Mouse (Mus musculus) hindbrain, embryonic 11.5 days (tissue): ENCODE measurements at regions not wholly inside any gene's neighbourhood (a gene's known extent, or its start where the extent isn't known, plus 50 kb on each side); places are given as distances from the start of the nearest gene placed in this dataset.

Experiments used
- ATAC-seq: fragments of 200-750 bp; cut with Nextera tagmentation; 2 replicates; pipeline ENCODE4 v1.8.0; 2017; ENCODE audit warnings: mild to moderate bottlenecking, moderate TSS enrichment, moderate library complexity; ENCODE audit not compliant: low FRiP score
- DNase-seq: peaks from one replicate; pipeline ENCODE4 v3.0.0-alpha.2; 2015; ENCODE audit warnings: low spot score
- H3K27ac ChIP-seq: fragments of 300-500 bp; sonication (generic); 2 replicates; pipeline ENCODE4 v1.5.1; 2014; ENCODE audit warnings: mild to moderate bottlenecking, low read depth, low read length
- H3K27me3 ChIP-seq: fragments of 300-500 bp; sonication (generic); 2 replicates; pipeline ENCODE4 v1.6.1; 2014; ENCODE audit warnings: mild to moderate bottlenecking, low read length, moderate library complexity, mixed read lengths; ENCODE audit not compliant: control insufficient read depth, insufficient read depth
- H3K36me3 ChIP-seq: fragments of 300-500 bp; sonication (generic); 2 replicates; pipeline ENCODE4 v1.6.1; 2014; ENCODE audit warnings: mild to moderate bottlenecking, low read length, moderate library complexity, mixed read lengths; ENCODE audit not compliant: control insufficient read depth, insufficient read depth
- H3K4me1 ChIP-seq: fragments of 300-500 bp; sonication (generic); replicated peaks from 2 replicates; pipeline ENCODE4 v1.6.1; 2014; ENCODE audit warnings: low read length, mixed read lengths; ENCODE audit not compliant: control insufficient read depth, insufficient read depth
- H3K4me2 ChIP-seq: fragments of 300-500 bp; sonication (generic); replicated peaks from 2 replicates; pipeline ENCODE4 v1.6.1; 2014; ENCODE audit warnings: mild to moderate bottlenecking, low read depth, low read length
- H3K4me3 ChIP-seq: fragments of 300-500 bp; sonication (generic); 2 replicates; pipeline ENCODE4 v1.5.1; 2014; ENCODE audit warnings: low read depth, low read length
- H3K9ac ChIP-seq: fragments of 300-500 bp; sonication (generic); 2 replicates; pipeline ENCODE4 v1.6.1; 2014; ENCODE audit warnings: low read depth, low read length
- H3K9me3 ChIP-seq: fragments of 300-500 bp; sonication (generic); 2 replicates; pipeline ENCODE4 v1.6.1; 2016; ENCODE audit warnings: low read length; ENCODE audit not compliant: control insufficient read depth
- WGBS: fragments of 180-500 bp; shearing (Covaris S2); extraction: QIAGEN DNeasy Blood & Tissue Kit; methylation state at CpG from one replicate; pipeline ENCODE4 v1.1.7; 2014; 5-methylcytosine and 5-hydroxymethylcytosine counted together

- no peak overlapping the region for H3K4me2 ChIP-seq
- no peaks in the 10 kb centered on the region for H3K36me3 ChIP-seq
- ATAC-seq (no peak), DNase-seq (no peak)
- H3K9me3 ChIP-seq, result no peaks in the 10 kb centered on the region
- no peak overlapping the region for H3K27ac ChIP-seq
- no peaks in the 10 kb centered on the region for H3K4me1 ChIP-seq
- H3K4me3 ChIP-seq, result no peak overlapping the region
- 86% methylated on average over 6 of the region's 6 CpGs for WGBS
- no peaks in the 10 kb centered on the region for H3K27me3 ChIP-seq
- no peak overlapping the region for H3K9ac ChIP-seq
Measured at GRCm38 (mm10) chr6:50784381-50784780, 130.1 kb upstream of the Npvf start.

DNA sequence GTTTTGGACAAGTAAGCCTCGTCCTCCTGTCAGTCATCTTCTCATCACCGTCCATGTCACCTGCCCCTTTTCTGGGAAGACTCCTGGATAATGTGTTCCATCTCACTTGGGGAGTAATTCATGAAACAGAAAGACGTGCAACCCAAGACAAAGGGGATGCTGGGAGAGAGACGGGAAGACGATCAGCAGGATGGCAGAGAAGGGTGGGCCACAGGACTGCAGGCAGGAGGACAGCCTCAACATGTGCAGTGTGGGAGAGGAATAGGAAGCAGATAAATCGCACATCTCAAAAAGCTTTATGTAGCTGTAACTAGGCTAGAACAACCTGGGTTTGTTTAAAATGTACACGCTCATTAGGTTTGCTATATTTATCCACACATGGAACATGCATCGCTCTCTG is 133.4 kb upstream of the Npvf start:
- DNase-seq (no peak), ATAC-seq (no peak)
- Histone ChIP-seq H3K4me2 (no peak overlapping the region), H3K4me3 (no peak overlapping the region), H3K9me3 (no peaks in the 10 kb centered on the region), H3K4me1 (no peaks in the 10 kb centered on the region), H3K27me3 (no peaks in the 10 kb centered on the region), H3K9ac (no peak overlapping the region), H3K27ac (no peak overlapping the region), H3K36me3 (no peaks in the 10 kb centered on the region)
- WGBS, result 92% methylated on average over 8 of the region's 8 CpGs

DNA sequence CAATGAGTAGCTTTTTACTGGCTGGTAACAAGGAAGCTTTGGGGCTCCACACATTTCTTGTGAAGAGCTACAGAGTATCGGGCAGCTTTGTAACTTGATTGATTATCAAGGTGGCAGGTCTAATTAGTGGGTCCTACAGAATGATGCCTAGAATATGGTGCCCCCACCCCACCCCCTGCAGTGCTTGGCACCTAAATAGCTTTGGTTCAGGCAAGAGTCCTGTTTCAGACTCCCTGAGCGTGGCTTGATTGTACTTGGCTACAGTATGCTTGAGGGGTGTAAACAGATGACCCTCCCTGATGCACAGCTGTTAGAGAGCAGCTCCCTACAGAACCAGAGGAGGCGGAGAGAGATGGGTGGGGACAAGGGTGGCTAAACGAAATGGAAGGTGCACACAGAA is 145.7 kb upstream of the Npvf start:
- 66% methylated on average over 4 of the region's 4 CpGs for WGBS
- Histone ChIP-seq H3K4me3 (no peak overlapping the region), H3K9me3 (no peaks in the 10 kb centered on the region), H3K27me3 (no peaks in the 10 kb centered on the region), H3K9ac (no peak overlapping the region), H3K36me3 (no peaks in the 10 kb centered on the region), H3K4me2 (no peak overlapping the region), H3K27ac (no peak overlapping the region), H3K4me1 (no peaks in the 10 kb centered on the region)
- DNase-seq (no peak), ATAC-seq (no peak)

GRCm38 (mm10) chr6:50802956-50803355 is 148.7 kb upstream of the Npvf start:
- Histone ChIP-seq H3K27me3 (no peaks in the 10 kb centered on the region), H3K27ac (no peak overlapping the region), H3K4me2 (no peak overlapping the region), H3K9me3 (no peaks in the 10 kb centered on the region), H3K9ac (no peak overlapping the region), H3K36me3 (no peaks in the 10 kb centered on the region), H3K4me1 (no peaks in the 10 kb centered on the region), H3K4me3 (no peak overlapping the region)
- no peak for ATAC-seq
- WGBS, result 71% methylated on average over 7 of the region's 7 CpGs
- DNase-seq, result no peak

GRCm38 (mm10) chr6:50804477-50805005 is 150.3 kb upstream of the Npvf start:
- ATAC-seq (no peak), DNase-seq (no peak)
- Histone ChIP-seq H3K4me3 (no peak overlapping the region), H3K9me3 (no peaks in the 10 kb centered on the region), H3K27me3 (no peaks in the 10 kb centered on the region), H3K27ac (no peak overlapping the region), H3K36me3 (no peaks in the 10 kb centered on the region), H3K4me1 (peaks cover 5% of the 10 kb centered on the region; the same call in 1 of the 2 replicates), H3K4me2 (no peak overlapping the region), H3K9ac (no peak overlapping the region)
- 81% methylated on average over 4 of the region's 4 CpGs for WGBS

GRCm38 (mm10) chr6:50806376-50807077 is 152.3 kb upstream of the Npvf start:
- ATAC-seq (peak; percentile 55; the same call in 1 of the 2 replicates), DNase-seq (peak; percentile 79)
- Histone ChIP-seq H3K27me3 (no peaks in the 10 kb centered on the region), H3K9me3 (no peaks in the 10 kb centered on the region), H3K27ac (no peak overlapping the region), H3K9ac (no peak overlapping the region), H3K4me3 (no peak overlapping the region), H3K4me2 (no peak overlapping the region), H3K36me3 (no peaks in the 10 kb centered on the region), H3K4me1 (peaks cover 7% of the 10 kb centered on the region; the same call in 1 of the 2 replicates)
- 31% methylated on average over 7 of the region's 7 CpGs for WGBS

DNA sequence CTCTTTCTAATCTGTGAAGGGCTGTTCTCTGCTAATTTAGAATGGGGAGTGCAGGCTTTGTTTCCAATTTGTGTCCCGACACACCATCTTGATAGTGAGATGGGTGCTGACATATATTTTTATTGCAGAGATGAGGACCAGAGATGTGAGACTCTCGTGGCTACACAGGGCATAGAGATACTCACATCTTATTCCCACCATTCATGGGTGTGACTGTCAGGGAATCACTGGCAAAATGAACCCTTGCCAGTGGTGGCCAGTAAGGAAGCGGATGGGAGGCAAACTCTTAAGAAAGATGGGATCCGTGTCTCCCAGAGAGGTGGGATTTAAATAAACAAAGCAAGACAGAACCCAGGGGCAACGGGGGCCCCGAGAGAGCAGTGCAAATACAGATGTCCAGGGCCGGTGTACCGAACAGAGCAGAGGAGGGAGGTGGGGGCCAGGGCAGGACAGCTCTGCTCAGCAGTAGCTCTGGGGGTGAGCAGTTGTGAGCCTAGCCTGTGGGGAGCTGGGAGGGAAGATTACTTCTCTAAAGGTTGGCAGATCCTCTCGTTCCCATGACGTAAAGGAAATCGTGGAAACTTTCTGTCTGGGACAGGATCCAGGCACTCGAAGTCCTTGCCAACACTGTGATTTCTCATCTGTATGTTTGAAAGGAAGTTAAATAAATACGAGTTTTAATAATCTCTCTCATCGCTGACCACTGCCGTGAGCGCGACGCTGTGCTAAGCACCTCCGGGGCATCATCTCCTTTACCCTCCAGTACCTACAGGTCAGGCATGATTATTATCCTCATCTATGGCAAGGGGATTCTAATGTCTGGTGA is 153.2 kb upstream of the Npvf start:
- WGBS, result 69% methylated on average over 19 of the region's 19 CpGs
- no peak overlapping the region for H3K27ac ChIP-seq
- ATAC-seq, result peak; percentile 43; the same call in 1 of the 2 replicates

DNA sequence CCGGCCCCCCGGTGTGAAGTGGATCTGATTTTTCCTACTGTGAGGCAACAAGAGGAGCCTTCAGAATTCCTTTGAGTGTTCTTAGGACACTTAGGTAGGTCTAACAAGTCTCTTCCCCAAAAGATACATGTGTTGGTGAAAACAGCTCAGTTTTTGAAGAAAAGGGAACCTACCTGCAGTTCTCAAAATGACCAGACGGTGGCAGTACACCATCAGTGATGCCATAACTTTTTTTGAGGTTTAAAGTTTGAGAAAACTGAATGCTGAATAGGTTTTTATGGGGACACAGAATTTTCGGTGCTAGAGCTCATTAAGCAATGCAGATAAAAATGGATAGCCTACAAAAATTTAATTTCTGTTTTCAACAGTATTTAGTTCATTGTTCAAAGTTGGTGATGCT is 153.9 kb upstream of the Npvf start:
- Histone ChIP-seq H3K4me1 (peaks cover 7% of the 10 kb centered on the region; the same call in 1 of the 2 replicates), H3K9ac (no peak overlapping the region), H3K27ac (no peak overlapping the region), H3K4me3 (no peak overlapping the region), H3K27me3 (no peaks in the 10 kb centered on the region), H3K36me3 (no peaks in the 10 kb centered on the region), H3K4me2 (no peak overlapping the region), H3K9me3 (no peaks in the 10 kb centered on the region)
- WGBS, result 11% methylated on average over 4 of the region's 4 CpGs
- DNase-seq (peak; percentile 90), ATAC-seq (no peak)

More for the DNA sequence above, 153.2 kb upstream of the Npvf start:
- Histone ChIP-seq H3K9ac (no peak overlapping the region), H3K36me3 (no peaks in the 10 kb centered on the region), H3K9me3 (no peaks in the 10 kb centered on the region), H3K4me1 (peaks cover 7% of the 10 kb centered on the region; the same call in 1 of the 2 replicates), H3K4me3 (no peak overlapping the region), H3K4me2 (no peak overlapping the region), H3K27me3 (no peaks in the 10 kb centered on the region)
- DNase-seq, result no peak
